Mouse (Mus musculus) ovary, postnatal 10 days (tissue): ENCODE measurements around the gene Ppil1.

Experiments used
- DNase-seq: peaks from one replicate; pipeline ENCODE4 v3.0.0; 2022; ENCODE audit warnings: low spot score

Ppil1 gene

GRCm38 (mm10) chr17:29263840-29264633 is at the start of gene Ppil1:
Gene Ppil1 (minus strand): TSS chr17:29264186.
- peak; percentile 67 for DNase-seq

GRCm38 (mm10) chr17:29313300-29313699 is 49.3 kb upstream of the Ppil1 start:
- DNase-seq: no peak

- DNase-seq: no peak
Measured at GRCm38 (mm10) chr17:29312082-29312481, 48.1 kb upstream of the Ppil1 start.

- no peak for DNase-seq
Measured at GRCm38 (mm10) chr17:29311602-29312001, 47.6 kb upstream of the Ppil1 start.

- DNase-seq: no peak
Measured at GRCm38 (mm10) chr17:29310056-29310623, 46.2 kb upstream of the Ppil1 start.

DNA sequence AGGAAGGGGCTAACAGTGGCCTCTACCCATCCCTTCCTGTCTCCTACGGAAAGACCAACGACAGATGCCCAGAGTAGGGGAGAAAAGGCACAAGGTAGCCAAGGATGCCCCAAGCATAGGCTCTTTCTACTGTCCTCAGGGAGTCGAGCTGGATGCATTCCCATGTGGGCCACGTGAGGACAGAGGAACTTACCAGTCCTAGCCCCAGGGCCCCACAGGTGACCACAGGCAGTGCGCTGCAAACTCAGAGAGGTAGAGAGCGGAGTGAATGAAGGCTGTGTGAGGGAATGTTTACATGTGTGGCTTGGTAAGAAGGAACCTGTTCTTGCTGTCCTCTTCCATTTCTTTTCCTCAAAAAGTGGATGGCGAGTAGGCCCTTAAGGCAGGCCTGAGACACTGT is 41.9 kb upstream of the Ppil1 start:
- DNase-seq: no peak

DNA sequence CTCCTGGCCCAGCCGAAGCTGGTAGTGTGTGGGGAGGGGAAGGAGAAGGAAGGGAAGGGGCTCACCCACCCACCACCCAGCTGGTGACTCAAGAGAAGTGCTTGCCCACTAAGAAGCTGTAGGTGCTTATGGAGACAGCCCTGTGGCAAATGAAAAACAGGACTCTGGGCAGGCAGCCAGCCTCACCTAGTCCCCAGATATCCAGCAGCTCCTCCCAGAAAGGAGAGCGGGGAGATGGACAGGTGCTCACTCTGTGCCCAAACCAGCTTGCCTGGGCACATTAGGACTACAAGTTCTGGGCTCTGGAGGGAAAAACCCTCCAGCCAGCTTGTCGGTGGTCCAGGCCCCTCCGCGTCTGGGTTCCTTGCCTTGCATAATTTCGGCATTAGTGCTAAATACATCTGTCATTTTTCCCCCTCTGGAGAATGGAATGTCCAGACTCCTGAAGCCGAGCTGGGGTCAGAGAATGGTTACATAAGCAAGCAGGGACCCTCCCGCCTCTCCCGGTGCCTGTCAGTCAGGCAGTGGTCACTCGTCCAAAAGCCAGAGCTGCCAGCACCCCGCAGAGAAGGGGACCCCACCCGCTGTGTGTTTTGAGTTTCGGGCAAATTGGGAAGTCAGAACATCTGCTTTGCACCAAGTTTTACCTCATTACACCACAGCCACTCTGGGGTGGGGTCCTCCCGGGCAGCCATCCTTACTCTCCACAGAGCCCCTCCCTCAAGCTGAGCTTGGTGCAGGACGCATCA is 41.2 kb upstream of the Ppil1 start:
- no peak for DNase-seq

- no peak for DNase-seq
Measured at GRCm38 (mm10) chr17:29304376-29305057, 40.5 kb upstream of the Ppil1 start.

DNA sequence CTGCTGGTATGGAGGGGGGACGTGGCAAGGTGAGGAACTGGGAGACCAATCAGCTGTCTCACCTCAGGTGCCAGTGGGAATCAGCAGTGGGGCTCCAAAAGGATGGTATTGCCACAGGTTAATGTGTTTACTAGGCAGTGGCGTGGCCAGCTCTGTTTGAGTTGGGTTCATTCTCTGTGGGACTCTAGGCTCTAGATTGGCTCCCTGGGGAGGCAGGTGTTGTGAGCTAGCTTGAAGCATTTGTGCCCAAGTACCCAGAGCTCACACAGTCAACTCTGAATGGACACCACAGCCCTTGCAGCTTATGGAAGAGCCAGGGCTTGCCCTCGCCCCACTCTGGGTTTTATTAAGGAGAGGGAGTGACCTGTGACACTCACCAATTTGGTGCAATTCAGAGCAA is 39.9 kb upstream of the Ppil1 start:
- no peak for DNase-seq

DNA sequence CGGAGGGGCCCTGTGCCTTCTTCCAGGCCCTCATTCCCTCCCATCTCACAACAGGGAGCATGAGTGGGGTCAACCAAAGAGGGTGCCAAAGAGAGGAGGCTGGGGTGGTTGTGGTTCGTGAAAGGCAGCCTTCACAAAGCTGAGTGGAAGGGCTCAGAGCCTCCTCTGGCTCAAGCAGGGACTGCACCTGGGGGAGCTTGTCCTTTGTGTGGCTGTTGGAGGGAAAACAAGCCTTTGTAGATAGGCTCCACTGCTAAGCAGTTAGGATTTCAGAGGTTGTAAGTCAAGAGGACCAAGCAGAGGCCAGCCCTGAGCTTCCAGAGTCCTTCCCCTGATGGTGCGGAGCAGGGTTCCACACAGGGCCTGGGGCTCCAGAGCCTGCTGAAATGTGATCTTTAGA is 39.1 kb upstream of the Ppil1 start:
- no peak for DNase-seq

DNA sequence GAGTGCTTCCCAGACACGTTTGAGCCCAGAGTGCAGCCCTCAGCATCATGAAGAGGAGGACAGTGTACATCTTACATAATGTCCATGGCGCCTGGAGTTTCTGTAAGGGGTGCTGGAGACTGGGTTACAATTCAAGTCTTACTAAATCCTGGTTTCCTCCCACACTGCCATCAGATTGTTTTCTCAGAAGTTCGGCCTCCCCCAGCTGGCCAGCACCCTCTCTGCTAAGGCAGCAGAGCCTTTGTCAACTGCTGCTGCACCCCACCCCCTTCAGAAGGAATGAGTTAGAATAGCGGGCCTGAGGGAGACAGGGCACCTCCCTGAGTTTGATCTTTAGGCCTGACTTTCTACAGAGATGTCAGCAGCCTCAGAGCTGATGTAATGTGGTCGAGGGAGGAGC is 38.2 kb upstream of the Ppil1 start:
- DNase-seq: no peak

DNA sequence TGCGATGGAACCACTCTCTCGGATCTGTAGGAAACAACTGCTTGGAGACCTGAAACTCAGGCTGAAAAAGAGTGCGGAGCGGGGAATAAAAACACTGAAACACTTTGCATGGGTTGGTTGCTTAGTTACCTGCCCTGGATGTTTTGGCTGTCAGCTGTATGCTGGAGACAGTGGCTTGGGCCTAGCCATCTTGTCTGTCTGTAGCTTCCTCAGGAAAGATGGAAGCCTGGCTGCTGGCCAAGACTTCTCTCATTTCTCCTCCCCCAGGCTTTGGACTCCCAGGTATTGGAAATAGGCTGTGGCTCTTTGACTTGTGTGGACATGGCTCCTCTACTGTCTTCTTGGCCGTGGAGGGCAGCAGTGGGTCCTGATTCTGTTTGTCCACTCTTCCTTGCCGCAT is 37.4 kb upstream of the Ppil1 start:
- no peak for DNase-seq

- no peak for DNase-seq
Measured at GRCm38 (mm10) chr17:29300926-29301325, 36.9 kb upstream of the Ppil1 start.

DNA sequence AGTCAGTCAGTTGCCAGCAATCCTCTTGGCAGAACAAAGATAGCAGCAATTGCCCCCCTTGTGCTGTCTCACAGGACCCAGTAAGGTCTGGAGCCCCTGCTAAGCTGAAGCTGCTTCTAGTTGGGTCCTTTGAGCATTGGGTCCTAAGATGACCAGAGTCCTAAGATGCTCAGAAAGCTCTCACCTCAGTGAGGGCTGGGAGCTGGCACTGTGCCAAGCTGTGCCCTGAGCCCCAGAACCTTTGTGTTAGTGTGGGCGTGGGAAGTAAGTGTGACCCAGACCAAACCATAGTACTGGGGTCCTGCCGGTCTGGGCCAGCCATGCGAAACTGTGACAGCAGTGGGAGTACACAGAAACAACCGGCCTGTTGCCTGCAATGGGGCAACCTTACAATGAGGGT is 35.3 kb upstream of the Ppil1 start:
- no peak for DNase-seq

GRCm38 (mm10) chr17:29297813-29298212 is 33.8 kb upstream of the Ppil1 start:
- DNase-seq: no peak

GRCm38 (mm10) chr17:29297321-29297720 is 33.3 kb upstream of the Ppil1 start:
- no peak for DNase-seq

GRCm38 (mm10) chr17:29295835-29296234 is 31.8 kb upstream of the Ppil1 start:
- DNase-seq: no peak

- no peak for DNase-seq
Measured at GRCm38 (mm10) chr17:29293807-29294605, 30.0 kb upstream of the Ppil1 start.

- DNase-seq: no peak
Measured at GRCm38 (mm10) chr17:29292996-29293395, 29.0 kb upstream of the Ppil1 start.

DNA sequence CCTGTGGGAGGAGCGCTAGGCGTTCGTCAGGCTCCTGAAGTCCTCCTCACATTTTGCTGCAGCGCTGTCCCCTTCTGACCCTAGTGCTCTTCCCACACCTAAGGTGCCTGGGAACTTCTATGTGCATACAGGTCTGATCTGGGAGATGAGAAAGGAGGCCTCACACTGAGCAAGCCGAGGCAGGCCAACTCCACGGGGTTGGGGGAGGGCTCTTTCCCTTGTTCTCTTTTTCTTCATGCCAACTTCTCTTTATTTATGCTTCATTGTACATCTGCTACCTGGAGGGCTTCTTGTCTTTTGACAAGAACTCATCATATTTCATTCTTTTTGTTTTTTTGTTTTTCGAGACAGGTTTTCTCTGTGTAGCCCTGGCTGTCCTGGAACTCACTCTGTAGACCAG is 27.8 kb upstream of the Ppil1 start:
- no peak for DNase-seq

GRCm38 (mm10) chr17:29282216-29282952 is 18.4 kb upstream of the Ppil1 start:
- no peak for DNase-seq
